Mouse (Mus musculus) left cerebral cortex, adult 11 months (tissue): ENCODE measurements around the gene Heatr1.

Experiments used
- DNase-seq: peaks from one replicate; pipeline ENCODE4 v3.0.0; 2022; ENCODE audit warnings: low spot score

Gene Heatr1

DNA sequence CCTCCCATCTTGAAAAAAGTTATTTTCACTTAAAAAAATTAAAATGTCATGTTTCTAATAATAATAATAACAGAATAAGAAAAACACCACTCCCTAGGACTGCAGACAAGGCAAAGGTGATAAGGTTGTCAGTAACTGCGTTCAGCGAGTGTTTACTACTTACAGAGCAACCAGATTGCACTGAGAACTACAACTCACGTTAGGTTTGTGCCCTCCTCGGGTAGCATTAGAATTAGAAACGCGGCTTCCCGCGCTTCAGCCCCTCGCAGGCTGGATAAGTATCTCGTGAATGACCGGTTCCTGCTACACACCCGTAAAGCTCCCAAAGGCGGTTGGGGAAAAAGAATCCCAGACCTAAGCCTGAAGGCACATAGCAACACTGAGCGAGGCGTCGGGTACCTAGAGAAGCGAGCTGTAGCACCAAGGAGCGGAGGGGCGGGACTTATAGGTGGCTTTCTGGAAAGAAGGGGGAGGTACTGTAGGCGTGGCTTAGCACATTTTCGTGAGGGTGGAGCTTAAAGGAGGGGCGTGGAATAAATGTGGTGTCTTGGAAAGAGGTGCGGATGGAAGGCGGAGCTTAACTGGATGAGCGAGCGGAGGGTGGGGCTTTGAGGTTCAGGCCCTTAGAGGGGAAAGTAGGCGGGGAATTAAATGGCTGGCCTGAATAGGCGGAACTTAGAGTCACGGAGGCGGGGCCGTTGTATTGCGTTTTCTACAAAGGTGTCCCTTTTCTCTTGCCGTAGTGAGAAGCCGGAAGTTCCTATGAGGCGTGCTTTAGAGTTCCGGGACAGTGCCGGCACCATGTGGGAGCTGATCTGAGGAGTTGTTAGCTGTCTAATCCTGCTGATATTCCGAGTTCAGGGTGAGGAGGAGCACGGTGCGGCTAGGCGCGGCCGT is at the start of gene Heatr1:
Gene Heatr1 (plus strand): TSS at position 419 of the 897 bp plus-strand sequence.
- peak; percentile 94 for DNase-seq

DNA sequence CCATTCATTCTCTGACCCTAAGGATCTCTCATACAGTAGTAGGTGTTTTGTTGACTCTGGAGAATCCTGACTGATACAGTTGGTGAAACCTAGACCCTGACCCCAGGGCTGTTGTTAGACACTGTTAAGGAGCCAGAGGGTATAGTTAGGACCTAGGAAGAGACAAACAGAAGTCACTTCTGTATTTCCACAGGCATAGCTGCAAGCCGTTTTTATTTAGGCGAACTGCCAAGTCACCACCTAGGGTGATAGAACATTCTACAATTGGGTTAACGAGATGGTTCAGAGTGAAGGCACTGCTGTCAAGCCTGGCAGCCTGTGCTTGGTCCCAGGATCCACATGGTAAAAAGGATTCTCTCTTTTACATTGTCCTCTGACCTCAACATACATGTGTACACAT is 48.0 kb upstream of the Heatr1 start:
- no peak for DNase-seq

DNA sequence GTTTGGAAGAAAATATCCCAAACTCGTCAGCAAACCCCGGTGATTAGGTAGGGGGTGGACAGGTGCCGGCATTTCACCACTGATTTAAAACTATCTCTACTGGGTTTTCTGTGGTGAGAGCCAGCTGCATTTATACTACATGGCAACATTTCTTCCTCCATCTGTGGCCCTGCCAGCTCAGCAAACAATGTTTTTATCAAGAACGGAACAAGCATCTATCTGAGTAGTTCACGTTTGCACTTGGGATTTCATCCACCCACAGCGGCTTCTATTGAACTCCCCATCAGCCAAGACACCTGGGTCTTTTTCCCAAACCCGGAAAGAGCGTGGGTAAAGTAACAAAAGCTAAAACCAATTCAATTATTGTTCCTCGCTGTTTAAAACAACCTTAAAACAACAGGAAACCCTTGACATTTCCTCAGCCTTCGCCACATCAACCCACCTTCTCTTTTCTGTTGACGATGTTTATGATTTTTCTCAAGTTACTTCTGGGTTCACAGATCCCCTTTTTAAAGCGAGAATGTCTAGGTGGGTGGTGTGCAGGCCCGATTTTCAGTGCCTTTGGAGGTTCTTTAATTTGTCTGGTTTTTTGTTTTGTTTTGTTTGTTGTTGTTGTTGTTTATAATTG is 45.5 kb upstream of the Heatr1 start:
- DNase-seq: no peak

DNA sequence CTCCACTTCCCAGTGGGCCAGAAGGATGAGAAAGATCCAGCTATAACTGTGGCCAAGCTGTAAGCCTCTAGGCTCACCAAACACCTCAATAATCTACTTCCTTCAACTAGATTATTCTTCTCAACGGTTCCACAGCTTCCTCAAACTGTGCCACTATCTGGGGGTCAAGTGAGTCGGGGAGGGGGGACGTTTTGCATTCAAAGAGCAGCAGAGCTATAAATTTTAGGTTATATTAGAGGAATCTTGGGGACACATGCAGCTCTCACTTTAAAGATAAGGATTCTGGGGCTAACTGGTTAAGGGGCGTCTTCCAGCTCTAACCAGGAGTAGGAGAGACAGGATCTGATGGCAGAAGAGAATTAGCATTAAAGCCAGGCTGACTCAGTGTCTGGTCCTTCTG is 38.6 kb upstream of the Heatr1 start:
- no peak for DNase-seq

DNA sequence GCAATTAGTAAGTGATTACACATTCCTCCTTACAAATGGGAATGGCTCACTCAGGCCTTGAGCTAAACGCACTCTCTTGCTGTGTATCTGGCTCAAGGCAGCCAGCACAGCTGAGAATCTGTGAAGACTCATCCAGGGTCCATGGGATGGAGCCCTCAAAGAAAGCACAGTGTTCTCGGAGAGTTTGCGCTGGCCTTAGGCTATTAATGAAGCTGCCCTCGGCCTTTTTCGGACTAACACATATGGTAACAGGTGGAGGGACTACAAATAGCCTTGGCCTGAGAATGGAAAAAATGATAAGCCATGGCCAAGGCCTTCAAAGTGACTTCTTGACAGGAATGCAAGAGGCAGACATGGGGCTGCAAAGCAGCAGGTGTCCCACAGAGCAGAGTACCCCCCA is 37.3 kb upstream of the Heatr1 start:
- DNase-seq: no peak

DNA sequence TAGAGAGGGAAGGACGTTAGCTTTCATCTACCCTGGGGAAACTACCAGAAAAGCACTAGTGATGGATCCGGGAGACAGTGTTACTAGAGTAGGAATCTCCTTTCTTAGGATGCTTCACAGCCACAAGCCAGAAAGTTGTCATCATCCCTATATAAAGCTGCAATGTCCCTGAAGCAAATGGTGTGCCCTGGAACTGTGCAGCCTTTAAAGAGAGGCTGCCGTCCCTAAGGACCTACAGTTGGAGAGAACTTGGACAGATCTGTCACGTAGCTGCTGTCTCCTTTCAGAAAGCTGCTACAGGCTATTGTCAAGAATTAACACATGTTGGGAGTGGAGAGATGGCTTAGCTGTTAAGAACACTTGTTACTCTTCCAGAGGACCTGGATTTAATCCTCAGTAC is 33.3 kb upstream of the Heatr1 start:
- DNase-seq: no peak

DNA sequence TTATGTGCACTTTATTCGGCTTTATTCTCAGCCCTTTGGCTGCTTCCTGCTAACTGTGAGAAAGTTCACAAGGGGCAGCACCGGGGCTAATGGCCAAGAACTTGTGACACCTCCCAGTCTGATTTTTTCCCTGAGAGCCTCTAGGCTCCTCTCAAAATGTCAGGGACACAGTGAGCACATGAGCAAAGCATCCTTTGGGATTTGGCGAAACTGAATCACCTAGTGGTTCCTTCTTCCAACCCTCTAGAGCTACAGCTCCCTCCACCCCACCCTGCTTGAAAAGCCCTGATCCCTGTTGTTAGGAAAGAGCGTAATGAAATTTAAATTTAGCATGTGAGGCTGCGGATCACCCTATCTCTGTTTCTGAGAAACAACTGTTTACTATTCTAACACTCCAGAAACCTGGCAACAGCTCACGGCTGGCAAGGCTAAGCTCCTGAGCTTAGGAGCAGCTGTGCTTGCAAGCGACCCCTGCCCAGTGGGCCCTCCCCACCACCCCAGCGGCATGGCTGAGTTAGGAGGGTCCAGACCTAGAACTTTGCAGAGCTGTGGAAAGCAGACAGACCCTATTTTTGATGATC is 25.7 kb upstream of the Heatr1 start:
- no peak for DNase-seq

DNA sequence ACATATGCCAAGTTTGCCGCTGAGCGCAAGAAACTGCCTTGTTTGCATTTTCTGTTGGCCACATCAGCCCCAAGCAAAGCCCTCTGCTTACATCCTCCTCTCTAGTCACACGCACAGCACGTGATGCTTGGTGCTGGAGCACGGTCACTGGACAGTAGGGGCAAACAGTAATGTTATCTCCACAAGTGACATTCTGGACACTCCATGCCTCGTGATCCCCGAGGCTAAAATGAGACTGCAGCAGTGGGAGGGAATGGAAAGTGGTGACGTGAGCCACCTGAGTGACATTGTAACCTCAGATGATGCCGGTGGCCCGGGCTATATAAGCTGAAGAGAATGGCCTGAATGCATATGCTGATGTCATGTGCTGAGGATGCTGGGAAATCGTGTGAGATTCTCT is 24.9 kb upstream of the Heatr1 start:
- DNase-seq: no peak

DNA sequence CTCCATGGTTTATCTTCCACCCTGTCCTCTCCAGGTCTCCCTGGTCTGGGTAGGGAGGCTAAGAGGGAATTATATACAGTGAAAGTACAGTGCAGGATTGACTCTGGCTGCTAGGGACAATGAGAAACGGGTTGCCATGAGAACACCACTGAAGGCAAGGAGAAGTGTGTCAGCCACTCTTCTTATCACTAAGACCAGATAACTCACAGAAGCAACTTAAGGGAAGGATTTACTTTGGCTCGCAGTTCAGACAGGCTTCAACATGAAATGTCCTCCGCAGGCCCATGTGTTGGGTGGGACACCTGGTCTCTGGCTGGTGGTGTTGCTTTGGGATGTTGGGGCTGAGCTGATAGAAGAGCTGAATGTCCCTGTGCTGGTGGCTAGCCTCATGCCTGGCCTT is 22.1 kb upstream of the Heatr1 start:
- no peak for DNase-seq

DNA sequence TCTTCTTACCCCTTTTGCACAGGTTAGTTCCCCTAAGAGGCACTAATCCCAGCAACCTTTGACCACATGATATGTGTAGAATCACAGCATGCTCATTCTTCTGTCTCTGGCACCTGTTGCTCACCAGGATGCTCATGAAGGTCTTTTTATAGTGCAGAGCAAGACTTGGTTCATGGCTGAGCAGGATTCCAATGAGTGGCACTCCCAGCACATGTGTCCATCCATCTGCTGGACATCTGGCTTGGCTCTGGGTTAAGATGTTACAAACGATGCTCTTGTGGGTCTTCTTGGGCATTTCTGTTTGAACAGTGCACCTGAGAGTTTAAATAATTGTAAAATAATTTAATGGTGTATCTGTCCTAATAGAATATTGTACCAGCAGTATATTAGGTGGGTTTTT is 18.0 kb upstream of the Heatr1 start:
- no peak for DNase-seq

DNA sequence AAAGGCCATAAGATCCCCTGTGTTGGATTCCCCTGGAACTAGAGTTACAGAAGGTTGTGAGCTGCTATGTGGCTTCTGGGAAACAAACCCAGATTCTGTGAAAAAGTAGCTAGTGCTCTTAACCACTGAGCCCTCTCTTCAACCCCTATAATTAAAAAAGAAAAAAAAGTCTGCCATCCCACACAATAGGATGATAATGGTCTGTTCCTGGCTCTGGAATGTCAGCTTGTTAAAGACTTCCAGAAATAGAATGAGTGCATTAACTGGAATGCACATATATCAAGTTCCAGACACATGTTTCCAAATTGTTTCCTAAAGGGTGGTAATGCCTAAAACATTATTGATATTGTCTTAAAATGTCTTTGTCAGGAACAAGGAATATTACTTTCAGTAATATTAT is 10.0 kb upstream of the Heatr1 start:
- no peak for DNase-seq

DNA sequence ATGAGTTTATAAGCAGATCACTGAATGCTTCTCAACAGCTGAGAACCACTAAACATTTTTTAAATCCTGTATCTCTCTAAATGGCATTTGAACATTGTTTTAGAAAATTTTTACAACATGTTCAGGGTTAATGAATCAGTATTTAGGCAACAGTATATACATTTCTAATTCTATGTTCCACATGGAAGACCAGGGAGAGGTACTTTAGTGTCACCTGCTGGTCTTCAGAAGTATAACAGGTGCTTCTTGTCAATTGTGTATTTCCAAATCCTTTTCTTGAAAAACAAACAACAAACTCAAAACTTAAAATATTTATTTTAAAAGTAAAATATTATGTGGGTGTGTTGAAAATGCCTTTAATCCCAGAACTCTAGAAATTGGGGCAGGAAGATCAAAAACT is 8.5 kb upstream of the Heatr1 start:
- no peak for DNase-seq

DNA sequence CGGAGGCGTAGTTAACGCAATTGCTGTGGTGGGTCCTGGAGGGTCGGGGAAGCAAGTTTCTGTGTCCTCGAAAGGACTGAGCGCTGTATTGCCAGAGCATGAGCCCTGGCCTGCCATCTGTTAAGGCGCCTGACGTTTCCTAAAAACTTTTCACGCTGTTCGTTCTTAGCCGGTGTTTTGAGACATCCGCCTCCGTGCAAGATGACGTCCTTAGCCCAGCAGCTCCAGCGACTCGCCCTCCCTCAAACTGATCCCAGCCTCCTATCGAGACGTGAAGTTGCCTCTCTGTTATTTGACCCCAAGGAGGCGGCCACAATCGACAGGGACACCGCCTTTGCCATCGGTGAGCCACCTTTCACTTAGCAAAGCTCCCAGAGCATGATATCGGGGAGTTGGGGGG is 744 bp downstream of the Heatr1 start:
- no peak for DNase-seq

DNA sequence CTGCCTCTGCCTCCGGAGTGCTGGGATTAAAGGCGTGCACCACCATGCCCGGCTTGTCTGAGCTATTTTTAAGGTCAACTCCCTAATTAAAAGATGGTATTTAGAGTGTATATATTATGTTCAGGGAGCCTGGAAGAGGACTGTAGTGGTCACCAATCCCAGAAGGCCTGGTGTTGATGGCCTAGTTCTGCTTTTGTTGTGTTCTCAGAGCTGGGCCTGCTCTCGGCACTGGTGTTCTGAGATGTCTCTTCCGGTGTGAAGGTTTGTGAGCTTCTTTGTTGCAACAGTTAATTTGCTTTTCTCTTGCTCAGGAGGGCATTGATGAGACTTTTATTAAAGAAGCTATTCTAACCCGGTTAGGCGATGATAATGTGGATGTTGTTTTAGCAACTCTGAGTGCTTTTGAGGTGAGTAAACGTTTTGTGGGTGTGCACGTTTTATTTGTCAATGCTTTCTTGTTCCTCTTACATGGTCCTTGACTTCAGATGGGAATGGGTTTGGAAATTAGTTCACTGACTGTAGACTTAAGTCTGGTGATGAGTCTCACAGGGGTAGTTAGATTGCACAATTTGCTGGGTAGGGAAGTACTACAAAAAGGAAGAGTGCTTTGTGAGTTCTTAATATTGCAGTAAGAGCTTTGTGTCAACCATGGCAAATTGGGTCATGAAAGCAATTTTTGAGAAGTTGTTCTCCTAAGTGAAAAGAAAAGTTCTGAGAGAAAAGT is 13.7 kb downstream of the Heatr1 start:
- no peak for DNase-seq

DNA sequence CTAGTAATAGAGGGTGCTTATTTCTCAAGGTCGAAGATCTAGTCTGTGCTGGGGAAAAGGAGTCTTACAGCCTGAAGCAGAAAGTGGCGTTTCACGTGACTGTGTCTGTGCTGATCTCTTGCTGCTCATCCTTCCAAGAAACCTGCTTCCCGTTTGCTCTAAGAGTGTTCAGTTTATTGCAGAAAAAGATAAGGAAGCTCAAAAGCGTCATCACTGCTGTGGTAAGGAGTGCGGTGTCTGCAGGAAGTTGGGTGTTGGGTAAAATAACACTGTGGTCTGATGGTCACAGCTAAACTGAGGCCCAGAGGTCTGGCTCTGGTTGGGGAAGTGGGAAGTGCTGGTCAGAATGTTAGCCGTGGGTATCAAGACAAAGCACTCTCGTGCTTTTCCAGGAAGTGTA is 17.2 kb downstream of the Heatr1 start:
- peak; percentile 14 for DNase-seq

DNA sequence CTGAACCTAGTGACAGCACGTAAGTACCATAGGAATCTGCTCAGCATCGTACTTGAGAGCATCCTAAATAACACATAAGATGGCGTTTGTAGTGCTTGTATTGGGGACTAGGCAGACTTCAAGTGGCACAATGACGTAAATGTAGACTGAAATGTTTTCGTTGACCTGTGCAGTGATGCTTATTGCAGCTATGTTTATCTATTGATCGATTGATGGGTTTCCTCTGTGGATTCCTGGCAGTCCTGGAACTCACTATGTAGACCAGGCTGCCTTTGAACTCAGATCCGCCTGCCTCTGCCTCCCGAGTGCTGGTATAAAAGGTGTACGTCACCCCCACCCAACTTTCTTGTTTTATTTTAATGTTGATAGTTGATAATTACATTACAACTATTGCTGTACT is 25.8 kb downstream of the Heatr1 start:
- no peak for DNase-seq

DNA sequence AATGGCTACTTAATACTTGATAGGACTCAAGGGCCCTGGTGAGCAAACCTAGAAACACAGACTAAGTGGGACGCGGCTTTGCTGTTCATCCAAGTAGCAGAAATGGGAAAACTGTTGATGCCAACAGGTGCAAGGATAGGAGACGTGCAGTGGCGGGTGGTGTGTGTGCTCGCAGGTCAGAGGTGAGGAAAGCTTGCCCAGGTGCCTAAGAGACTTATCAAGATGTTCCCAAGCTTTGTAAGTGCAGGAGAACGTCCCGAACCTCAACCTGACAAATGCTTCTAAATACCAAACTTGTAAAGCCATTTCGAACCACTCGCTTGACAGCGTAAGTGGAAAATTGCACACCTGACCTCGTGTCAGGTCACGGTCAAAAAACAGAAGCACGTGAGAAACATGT is 33.7 kb downstream of the Heatr1 start:
- no peak for DNase-seq

DNA sequence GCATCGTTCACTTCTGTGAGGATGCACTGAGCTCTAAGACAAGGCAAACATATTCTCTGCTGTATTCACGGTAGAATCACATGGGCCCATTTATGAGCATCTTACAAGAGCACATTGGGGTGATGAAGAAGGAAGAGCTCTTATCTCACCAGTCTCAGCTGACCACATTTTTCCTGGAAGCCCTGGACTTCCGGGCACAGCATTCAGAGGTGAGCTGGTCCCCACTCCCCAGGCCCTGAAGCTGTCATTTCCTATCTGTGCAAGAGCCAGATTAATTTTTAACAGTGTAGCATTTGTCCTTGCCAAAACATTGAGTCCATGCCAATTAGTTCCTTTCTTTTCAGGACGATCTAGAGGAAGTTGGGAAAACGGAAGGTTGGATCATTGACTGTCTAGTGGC is 39.0 kb downstream of the Heatr1 start:
- no peak for DNase-seq

DNA sequence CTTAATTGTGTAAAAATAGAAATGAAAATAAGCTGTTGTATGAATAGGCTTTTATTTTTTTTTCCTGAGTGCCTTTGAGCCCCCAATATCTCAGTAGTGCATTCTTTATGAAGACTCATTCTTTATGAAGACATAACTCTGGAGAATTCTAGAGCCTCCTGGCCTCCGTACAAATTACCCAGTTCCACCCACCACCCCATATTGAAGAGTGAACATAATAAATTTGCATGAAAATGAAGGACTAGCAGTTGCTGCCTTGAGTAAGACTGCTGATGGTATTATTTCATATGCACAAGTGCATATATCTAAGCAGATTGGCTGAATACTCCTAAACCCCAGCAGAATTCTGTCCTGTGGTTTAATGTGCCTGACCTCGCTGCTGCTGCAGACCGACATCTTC is 44.8 kb downstream of the Heatr1 start:
- no peak for DNase-seq

DNA sequence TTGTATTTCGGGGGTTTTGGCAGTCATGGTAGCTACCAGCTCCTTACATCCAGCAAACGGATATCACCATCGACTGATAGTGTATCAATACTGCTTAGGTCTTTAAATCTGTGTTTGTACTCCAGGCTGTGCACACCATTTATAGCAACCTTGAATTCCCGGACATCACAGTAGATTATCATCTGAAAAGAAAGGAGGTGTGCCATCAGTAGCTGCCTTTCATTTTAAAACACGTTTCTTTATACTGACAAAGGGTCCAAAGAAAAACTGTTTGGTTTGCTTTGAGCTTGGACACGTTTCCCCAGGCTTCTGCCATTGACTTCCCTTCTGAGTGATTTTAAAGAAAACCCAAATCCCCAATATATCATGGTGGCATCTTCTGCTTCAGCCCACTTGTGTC is 46.0 kb downstream of the Heatr1 start:
- no peak for DNase-seq

DNA sequence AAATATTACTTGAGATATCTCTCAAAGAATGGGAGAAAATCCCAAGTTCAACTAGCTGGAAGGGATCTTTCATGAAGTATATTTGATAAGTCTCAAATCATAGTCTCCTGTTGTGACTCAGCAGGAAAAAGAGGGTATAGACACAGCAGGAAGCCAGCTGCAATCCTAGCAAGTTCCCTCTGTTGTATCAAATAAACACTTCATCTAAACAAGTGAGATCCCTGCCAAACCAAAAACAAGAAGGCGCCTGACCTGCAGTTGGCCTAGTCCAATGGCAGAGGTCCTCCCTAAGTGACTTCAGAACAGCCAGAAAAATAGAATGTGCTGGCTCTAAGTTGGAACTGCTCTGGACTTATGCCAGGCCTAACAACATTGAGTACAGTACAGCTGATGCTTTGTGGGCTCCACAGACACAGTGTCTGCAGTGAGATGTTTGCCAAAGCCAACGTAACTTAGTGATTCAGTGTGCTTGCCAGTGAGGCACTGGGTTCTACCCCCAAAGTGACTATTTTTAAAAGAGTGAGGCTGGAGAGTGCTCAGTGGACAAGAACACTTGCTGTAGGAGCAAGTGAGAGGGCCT is 47.3 kb downstream of the Heatr1 start:
- DNase-seq: peak; percentile 21

DNA sequence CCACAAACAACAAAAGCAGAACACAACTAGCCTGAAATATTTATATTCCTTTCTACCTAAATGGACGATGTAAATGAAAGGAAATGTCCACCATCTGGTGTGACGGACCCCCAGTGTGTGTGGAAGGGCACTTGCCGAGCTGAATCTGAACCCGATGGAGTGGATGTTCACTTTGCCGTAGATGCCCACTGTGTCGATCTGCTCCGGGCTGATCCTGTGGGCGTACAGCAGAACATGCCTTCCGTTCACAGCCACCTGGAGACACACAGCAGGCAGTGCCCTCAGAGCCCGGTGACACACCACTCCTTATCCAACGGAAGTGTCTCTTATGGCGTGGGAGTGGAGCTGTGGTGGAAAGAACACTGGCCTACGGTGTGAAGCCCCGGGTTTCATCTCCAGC is 58.3 kb downstream of the Heatr1 start:
- no peak for DNase-seq
